Mouse (Mus musculus): Measurements from ENCODE around the gene Ncapg.

The Ncapg gene

DNA sequence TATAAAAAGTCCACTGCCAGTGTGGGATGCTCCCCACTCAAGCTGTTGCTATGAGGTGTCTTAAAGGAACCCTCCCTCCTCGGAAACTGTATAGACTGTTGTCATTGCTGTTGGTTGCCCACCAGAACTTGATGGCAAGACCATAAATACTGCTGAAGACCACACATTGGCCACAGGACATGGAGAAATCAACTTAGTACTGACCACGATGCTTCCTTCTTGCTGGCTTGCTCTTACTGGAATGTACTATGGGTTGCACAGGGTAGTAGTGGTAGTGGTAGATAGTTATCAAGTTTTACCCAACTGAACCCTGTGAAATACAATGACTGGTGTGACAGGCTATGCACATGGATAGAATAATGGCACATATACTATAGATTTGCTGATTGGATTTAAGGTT lies 37.1 kb downstream of the Ncapg start:
- no peak for DNase-seq

DNA sequence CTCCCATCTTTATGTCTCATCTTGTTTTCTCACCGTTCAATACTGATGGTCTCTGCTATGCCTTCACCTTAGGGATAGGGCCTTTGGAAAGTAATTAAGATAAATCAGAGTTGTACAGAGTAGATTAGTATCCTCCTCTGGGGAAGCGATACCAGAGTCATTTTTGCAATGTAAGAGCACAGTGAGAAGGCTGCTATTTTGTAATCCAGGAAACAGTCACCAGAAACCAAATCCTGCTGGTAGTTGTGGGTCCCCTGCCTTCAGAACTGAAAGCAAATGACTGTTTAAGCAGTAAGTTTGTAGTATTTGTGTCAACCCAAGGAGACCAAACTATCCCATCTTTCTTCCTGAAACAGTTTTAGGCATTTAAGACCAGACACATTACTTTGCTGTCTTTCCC lies 39.9 kb downstream of the Ncapg start:
- DNase-seq = no peak

GRCm38 (mm10) chr5:45718848-45719488 lies 49.2 kb downstream of the Ncapg start:
- no peak for DNase-seq

DNA sequence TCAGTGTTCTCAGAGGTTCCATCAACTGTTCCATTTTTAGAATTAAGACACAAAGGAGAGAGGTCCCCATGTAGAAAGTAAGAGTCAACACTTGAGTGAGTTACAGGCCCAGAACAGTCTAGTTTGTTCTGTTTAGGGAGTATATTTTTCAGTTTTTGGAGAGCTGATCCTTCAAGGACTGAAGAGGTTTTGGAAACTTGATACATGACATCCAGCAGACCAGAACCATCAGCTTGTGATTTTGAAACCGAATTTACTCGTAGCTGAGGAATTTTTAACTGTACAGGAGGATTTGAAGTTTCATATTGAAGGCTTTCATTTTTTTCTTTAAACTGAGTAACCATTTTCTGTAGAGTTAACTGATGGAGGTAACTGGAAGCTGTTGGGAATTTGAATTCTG lies 64.0 kb downstream of the Ncapg start:
- no peak for DNase-seq

- no peak for DNase-seq
These were observed 68.2 kb downstream of the Ncapg start for GRCm38 (mm10) chr5:45737911-45738310.

Data from thymus, postnatal 14 days (tissue).